Mouse (Mus musculus) ES-Bruce4 (cell line): ENCODE measurements at regions not wholly inside any gene's neighbourhood (a gene's known extent, or its start where the extent isn't known, plus 50 kb on each side); places are given as distances from the start of the nearest gene placed in this dataset.

Source experiments
- H3K27ac ChIP-seq: 2 replicates; pipeline ENCODE4 v1.5.1; 2012; ENCODE audit warnings: low read length, inconsistent platforms; ENCODE audit not compliant: insufficient read depth
- H3K27me3 ChIP-seq: 2 replicates; pipeline ENCODE4 v1.6.1; 2012; ENCODE audit warnings: mild to moderate bottlenecking, low read length, inconsistent platforms; ENCODE audit not compliant: control insufficient read depth, poor library complexity, insufficient read depth, severe bottlenecking
- H3K36me3 ChIP-seq: 2 replicates; pipeline ENCODE4 v1.6.1; 2012; ENCODE audit warnings: inconsistent platforms, mild to moderate bottlenecking, low read length, moderate library complexity; ENCODE audit not compliant: control insufficient read depth, poor library complexity, insufficient read depth, severe bottlenecking
- H3K4me1 ChIP-seq: one replicate; pipeline ENCODE4 v1.8.1; 2011; ENCODE audit warnings: low read length; ENCODE audit not compliant: control insufficient read depth, insufficient read depth
- H3K4me3 ChIP-seq: 2 replicates; pipeline ENCODE4 v1.5.1; 2011; ENCODE audit warnings: low read depth, mild to moderate bottlenecking, low read length
- H3K9ac ChIP-seq: 2 replicates; pipeline ENCODE4 v1.6.1; 2012; ENCODE audit warnings: low read depth, mild to moderate bottlenecking, inconsistent platforms; ENCODE audit not compliant: poor library complexity, severe bottlenecking
- H3K9me3 ChIP-seq: replicated peaks from 2 replicates; pipeline ENCODE4 v1.6.1; 2012; ENCODE audit warnings: mild to moderate bottlenecking, low read length, inconsistent platforms; ENCODE audit not compliant: control insufficient read depth, poor library complexity, insufficient read depth, severe bottlenecking
- CTCF ChIP-seq: IDR thresholded peaks from one replicate; pipeline ENCODE4 v1.8.1; 2011; ENCODE audit warnings: low read depth, low read length
- EP300 ChIP-seq: IDR thresholded peaks from 2 replicates; pipeline ENCODE4 v1.6.1; 2011; ENCODE audit warnings: low read depth, low read length; ENCODE audit not compliant: insufficient read depth
- POLR2A ChIP-seq: IDR thresholded peaks from one replicate; pipeline ENCODE4 v1.8.1; 2011; ENCODE audit warnings: low read length; ENCODE audit not compliant: insufficient read depth

DNA sequence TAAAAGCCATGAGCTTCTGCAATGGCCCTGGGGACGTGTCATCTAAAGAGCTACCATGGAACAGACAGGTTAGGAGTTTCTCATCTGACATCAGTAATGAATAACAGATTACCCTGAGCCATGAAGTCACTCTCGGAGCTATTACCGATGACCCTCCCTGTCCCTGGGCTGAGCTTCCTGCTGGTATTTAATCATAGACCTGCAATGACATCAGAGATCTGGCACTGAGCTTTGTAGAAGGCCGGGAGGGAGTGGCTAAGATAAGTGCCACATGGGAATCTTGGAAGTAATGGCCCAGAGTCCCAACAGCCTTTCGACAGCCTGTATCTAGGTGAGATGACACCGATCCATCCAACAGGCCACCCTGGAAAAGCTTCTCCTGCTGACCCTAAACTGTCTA is 271.3 kb upstream of the Nfe2l3 start:
- Histone ChIP-seq H3K27ac (no peak overlapping the region), H3K36me3 (no peaks in the 10 kb centered on the region), H3K4me1 (no peaks in the 10 kb centered on the region), H3K9me3 (no peaks in the 10 kb centered on the region), H3K9ac (no peak overlapping the region), H3K4me3 (no peak overlapping the region), H3K27me3 (no peaks in the 10 kb centered on the region)
- TF ChIP-seq CTCF (no peak), POLR2A (no peak), EP300 (no peak)

DNA sequence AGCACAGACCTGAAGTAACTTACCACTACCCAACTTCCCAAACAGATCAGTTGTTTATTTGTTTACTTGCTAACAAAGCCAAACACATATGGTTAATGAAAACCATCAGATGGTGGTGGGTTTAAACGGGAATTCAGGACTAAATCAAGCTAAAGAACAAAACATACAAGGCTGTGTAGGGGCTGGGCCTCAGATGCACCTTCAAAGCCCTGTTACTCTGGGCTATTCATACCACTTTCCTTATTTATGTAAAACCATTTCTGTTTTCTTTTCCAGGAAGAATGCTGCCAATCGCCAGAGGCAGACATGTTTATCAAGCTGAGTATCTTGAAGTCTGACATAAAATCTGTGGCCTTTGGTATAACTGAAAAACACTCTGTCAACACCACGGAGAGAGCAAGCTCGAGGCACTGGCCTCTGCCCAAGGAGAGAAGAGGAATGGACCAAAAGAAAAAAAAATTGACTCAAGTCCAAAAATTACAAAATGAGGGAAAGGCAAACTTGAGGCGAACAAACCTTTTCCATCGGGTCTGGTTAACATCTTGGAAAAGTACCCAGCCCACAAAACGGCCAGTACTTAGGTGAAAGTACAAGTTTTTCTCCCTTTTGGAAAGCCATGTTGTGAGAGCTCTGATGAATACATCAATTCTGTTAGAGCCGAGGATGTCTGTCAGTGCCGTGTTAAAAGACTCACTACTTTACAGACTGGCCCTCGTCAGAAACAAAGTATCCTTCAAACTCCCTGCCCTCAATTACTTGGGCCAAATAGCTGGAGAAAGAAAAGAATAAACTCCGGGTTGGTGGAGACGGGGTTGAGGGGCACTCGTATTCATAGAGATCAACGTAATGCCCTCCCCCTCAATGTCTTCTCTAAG is 270.0 kb upstream of the Nfe2l3 start:
- H3K27me3 ChIP-seq = no peaks in the 10 kb centered on the region
- no peak overlapping the region for H3K27ac ChIP-seq
- no peaks in the 10 kb centered on the region for H3K4me1 ChIP-seq
- no peaks in the 10 kb centered on the region for H3K36me3 ChIP-seq
- TF ChIP-seq POLR2A (no peak), CTCF (no peak), EP300 (no peak)
- H3K4me3 ChIP-seq = no peak overlapping the region
- no peak overlapping the region for H3K9ac ChIP-seq
- no peaks in the 10 kb centered on the region for H3K9me3 ChIP-seq

DNA sequence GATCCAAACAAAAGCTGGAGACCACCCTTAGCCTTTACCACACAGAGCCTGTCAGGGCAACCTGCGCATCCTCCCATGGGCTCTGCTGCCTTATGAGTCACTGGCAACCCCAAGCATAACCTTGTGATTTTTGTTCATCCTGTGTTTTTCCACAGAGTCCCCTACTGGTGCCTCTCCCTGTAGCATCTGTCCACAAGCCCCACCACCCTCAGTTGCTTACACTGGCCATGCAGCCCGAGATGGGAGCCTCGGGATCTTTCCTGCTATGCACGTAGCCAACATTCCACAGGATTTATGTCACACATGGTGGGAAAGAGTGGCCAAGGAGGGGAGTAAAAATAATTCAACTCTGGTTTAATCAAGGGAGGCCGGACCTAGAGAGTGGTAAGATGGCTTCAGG is 269.2 kb upstream of the Nfe2l3 start:
- Histone ChIP-seq H3K27me3 (no peaks in the 10 kb centered on the region), H3K36me3 (no peaks in the 10 kb centered on the region), H3K4me3 (no peak overlapping the region), H3K27ac (no peak overlapping the region), H3K4me1 (no peaks in the 10 kb centered on the region), H3K9ac (no peak overlapping the region), H3K9me3 (no peaks in the 10 kb centered on the region)
- TF ChIP-seq POLR2A (no peak), CTCF (no peak), EP300 (no peak)

DNA sequence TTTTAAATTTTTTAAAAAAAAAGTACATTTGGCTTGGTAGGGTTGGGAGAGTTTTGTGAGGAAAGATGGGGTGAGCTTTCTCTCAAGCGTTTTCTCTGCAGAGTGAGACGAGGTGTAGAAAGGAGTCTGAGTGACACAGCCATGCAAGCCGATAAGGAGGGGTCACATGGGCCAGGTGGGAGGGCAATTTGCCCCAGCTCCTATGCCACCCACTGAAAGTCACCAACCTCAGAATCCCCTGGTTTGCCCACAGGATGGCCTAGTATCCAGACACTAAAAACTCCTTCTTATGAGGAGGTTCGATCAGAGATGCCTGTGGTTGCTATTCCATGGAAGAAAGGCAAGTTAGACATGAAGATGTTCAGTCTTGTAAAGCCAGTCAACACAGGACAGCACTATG is 268.6 kb upstream of the Nfe2l3 start:
- no peaks in the 10 kb centered on the region for H3K36me3 ChIP-seq
- H3K27me3 ChIP-seq = peaks cover 3% of the 10 kb centered on the region; the same call in 1 of the 2 replicates
- no peak for TF ChIP-seq CTCF
- TF ChIP-seq POLR2A = no peak
- no peak for TF ChIP-seq EP300
- no peak overlapping the region for H3K27ac ChIP-seq
- no peaks in the 10 kb centered on the region for H3K4me1 ChIP-seq
- H3K9ac ChIP-seq = no peak overlapping the region
- no peaks in the 10 kb centered on the region for H3K9me3 ChIP-seq
- no peak overlapping the region for H3K4me3 ChIP-seq

DNA sequence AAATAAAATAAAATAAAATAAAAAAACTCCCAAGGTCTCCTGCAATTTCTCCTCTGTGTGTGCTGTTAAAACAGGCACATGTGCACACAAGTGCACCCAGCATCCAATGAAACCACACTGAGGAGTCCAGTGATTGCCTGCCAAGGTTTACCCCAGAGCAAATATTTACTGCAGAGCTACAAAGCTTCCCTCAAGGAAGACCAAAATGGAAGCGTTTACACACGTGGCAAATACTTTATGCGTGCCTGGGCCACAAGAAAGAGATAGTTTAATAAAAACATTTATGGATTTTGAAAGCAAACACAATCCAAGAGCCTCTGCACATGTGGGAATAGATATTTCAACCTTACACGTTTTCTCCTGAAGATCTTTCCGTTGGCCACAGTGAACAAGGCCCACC is 265.4 kb upstream of the Nfe2l3 start:
- Histone ChIP-seq H3K4me1 (no peaks in the 10 kb centered on the region), H3K27ac (no peak overlapping the region)

DNA sequence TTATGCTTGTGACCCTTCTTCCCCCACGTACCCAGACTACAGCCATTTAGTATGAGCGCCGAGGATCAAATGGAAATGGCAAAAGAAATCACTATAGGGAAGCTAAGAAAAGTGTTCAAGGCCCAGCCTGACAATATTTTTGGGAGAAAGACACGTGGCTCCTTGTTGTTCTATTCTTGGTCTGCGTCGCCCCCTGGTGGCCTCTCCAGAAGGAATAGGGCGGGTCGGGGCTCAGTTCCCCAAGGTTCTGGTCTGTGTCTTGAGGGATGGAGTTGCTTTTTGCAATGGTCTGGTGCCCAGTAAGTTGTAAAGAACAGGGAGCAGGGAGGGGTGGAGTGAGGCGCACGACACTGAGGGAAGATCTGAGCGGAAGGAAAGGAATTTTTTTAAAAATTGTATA is 264.4 kb upstream of the Nfe2l3 start:
- Histone ChIP-seq H3K4me3 (no peak overlapping the region), H3K4me1 (no peaks in the 10 kb centered on the region), H3K9me3 (no peaks in the 10 kb centered on the region), H3K36me3 (no peaks in the 10 kb centered on the region), H3K9ac (no peak overlapping the region), H3K27ac (no peak overlapping the region), H3K27me3 (peaks cover 16% of the 10 kb centered on the region)
- no peak for TF ChIP-seq EP300
- TF ChIP-seq CTCF = peak; percentile 76
- no peak for TF ChIP-seq POLR2A

More for the DNA sequence above, 265.4 kb upstream of the Nfe2l3 start:
- Histone ChIP-seq H3K36me3 (no peaks in the 10 kb centered on the region), H3K9me3 (no peaks in the 10 kb centered on the region), H3K4me3 (no peak overlapping the region), H3K27me3 (peaks cover 16% of the 10 kb centered on the region), H3K9ac (no peak overlapping the region)
- no peak for TF ChIP-seq CTCF
- TF ChIP-seq POLR2A = no peak
- TF ChIP-seq EP300 = no peak
